8 mouse cellular contexts compared by ENCODE assay signal in the genomic region with DNA sequence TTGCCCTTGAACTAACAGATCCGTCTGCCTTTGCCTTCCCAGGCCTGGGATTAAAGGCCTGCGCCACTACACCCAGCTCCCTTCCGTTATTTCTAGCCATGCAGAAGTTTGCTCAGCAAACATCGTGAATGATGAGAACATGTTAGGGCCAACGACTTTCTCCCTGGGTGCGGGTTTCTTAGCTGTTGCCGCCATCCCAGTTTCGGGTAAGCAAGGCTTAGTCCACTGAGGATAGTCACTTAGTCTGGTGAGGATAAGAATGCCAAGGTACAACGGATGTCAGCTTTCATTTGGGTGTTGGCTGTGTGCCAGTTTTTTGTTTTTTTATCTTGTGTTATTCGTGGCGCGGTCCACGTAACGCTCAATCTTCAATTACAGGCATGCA. TPM values are rescaled to one million over a fixed set of nuclear protein-coding genes. Genes with fewer than 3 reads are reported as not detected.
DNase-seq lines count a peak whose midpoint lies in the region; ATAC-seq and TF ChIP-seq lines count a peak whose summit lies in the region.

No protein-coding gene starts in this region.

- H3K27me3 ChIP-seq in limb, embryonic 15.5 days = no peaks in the 10 kb centered on the region
- no peaks in the 10 kb centered on the region for H3K27me3 ChIP-seq in midbrain, postnatal 0 days (ENCODE audit: insufficient read depth, low read length)
- no peaks in the 10 kb centered on the region for H3K27me3 ChIP-seq in stomach, embryonic 16.5 days (ENCODE audit: control insufficient read depth, insufficient read depth, low read length)

- peak overlapping the region; percentile 89; the same call in 1 of the 2 replicates for H3K27ac ChIP-seq in limb, embryonic 15.5 days
- H3K27ac ChIP-seq in midbrain, postnatal 0 days (ENCODE audit: low read depth, low read length) = no peak overlapping the region
- H3K27ac ChIP-seq in stomach, embryonic 16.5 days (ENCODE audit: low read length) = peak overlapping the region; percentile 91

- H3K4me2 ChIP-seq in limb, embryonic 15.5 days = peak overlapping the region; percentile 56
- H3K4me2 ChIP-seq in midbrain, postnatal 0 days (ENCODE audit: low read depth, low read length, poor library complexity, severe bottlenecking) = peak overlapping the region; percentile 42
- H3K4me2 ChIP-seq in stomach, embryonic 16.5 days (ENCODE audit: low read depth, low read length) = peak overlapping the region; percentile 70

- 35% methylated on average over 14 of the region's 14 CpGs for WGBS in limb, embryonic 15.5 days
- 43% methylated on average over 14 of the region's 14 CpGs for WGBS in midbrain, postnatal 0 days
- WGBS in stomach, embryonic 16.5 days = 27% methylated on average over 14 of the region's 14 CpGs

- H3K4me3 ChIP-seq in limb, embryonic 15.5 days = peak overlapping the region; percentile 81
- H3K4me3 ChIP-seq in midbrain, postnatal 0 days (ENCODE audit: low read depth, low read length) = peak overlapping the region; percentile 79
- peak overlapping the region; percentile 91 for H3K4me3 ChIP-seq in stomach, embryonic 16.5 days (replicated peaks; ENCODE audit: low read length)

- H3K4me1 ChIP-seq in limb, embryonic 15.5 days = peaks cover 13% of the 10 kb centered on the region; the same call in 1 of the 2 replicates
- H3K4me1 ChIP-seq in midbrain, postnatal 0 days (ENCODE audit: insufficient read depth, low read length) = no peaks in the 10 kb centered on the region
- peaks cover 9% of the 10 kb centered on the region for H3K4me1 ChIP-seq in stomach, embryonic 16.5 days (ENCODE audit: control insufficient read depth, insufficient read depth, low read length)

- peak overlapping the region; percentile 56; the same call in 1 of the 2 replicates for H3K9ac ChIP-seq in limb, embryonic 15.5 days
- no peak overlapping the region for H3K9ac ChIP-seq in midbrain, postnatal 0 days (replicated peaks; ENCODE audit: low read length, poor library complexity, severe bottlenecking)
- peak overlapping the region; percentile 77 for H3K9ac ChIP-seq in stomach, embryonic 16.5 days (ENCODE audit: low read length)

- peaks cover 23% of the 10 kb centered on the region for H3K36me3 ChIP-seq in limb, embryonic 15.5 days
- peaks cover 3% of the 10 kb centered on the region; the same call in 1 of the 2 replicates for H3K36me3 ChIP-seq in midbrain, postnatal 0 days (ENCODE audit: insufficient read depth, low read length)
- peaks cover 6% of the 10 kb centered on the region; the same call in 1 of the 2 replicates for H3K36me3 ChIP-seq in stomach, embryonic 16.5 days (ENCODE audit: control insufficient read depth, insufficient read depth, low read length)

- no peak for TF ChIP-seq CTCF in midbrain, postnatal 0 days (IDR thresholded peaks at IDR 0.05)

- H3K9me3 ChIP-seq in limb, embryonic 15.5 days = no peaks in the 10 kb centered on the region
- no peaks in the 10 kb centered on the region for H3K9me3 ChIP-seq in midbrain, postnatal 0 days (ENCODE audit: low read length)
- no peaks in the 10 kb centered on the region for H3K9me3 ChIP-seq in stomach, embryonic 16.5 days (replicated peaks; ENCODE audit: control insufficient read depth, low read length)

- ATAC-seq in limb, embryonic 15.5 days (ENCODE audit: insufficient number of reproducible peaks, low FRiP score, low TSS enrichment, low read depth) = 0 out of 2 replicates have a peak, but pooled peaks have one; percentile 62
- ATAC-seq in midbrain, postnatal 0 days (ENCODE audit: low FRiP score) = peak; percentile 24; the same call in 1 of the 2 replicates
- ATAC-seq in stomach, embryonic 16.5 days (ENCODE audit: insufficient read depth, low FRiP score) = peak; percentile 48

- peak; percentile 33 to 37 for DNase-seq in urinary bladder, adult 18-20 months (ENCODE audit: low spot score in 2 of 2)
- DNase-seq in urinary bladder, postnatal 10 days (ENCODE audit: low spot score) = no peak
- peak; percentile 58 for DNase-seq in embryo, embryonic 10.5 days (ENCODE audit: low spot score)
- peak; percentile 94 for DNase-seq in heart, adult 11 months
- DNase-seq in kidney, adult 11 months = peak; percentile 42
- DNase-seq in midbrain, postnatal 0 days (ENCODE audit: low spot score) = no peak

RNA-seq across cellular contexts. Expression of a gene that starts 0.6 kb away (rescaled TPM):
- polyA plus RNA-seq in limb, embryonic 15.5 days (2015; fragmentation: Nextera tagmentation; extraction: Ambion mirVana) = 23.0 and 26.8 TPM in 2 replicates
- 4.1 and 7.4 TPM in 2 replicates for total RNA-seq in midbrain, postnatal 0 days (2014; rRNA removed)
- 32.1 and 36.3 TPM in 2 replicates for polyA plus RNA-seq in midbrain, postnatal 0 days (2015; fragmentation: Nextera tagmentation; extraction: Ambion mirVana)
- 16.2 and 22.4 TPM in 2 replicates for polyA plus RNA-seq in stomach, embryonic 16.5 days (2015; fragmentation: Nextera tagmentation; extraction: Ambion mirVana)

RNA-seq across cellular contexts. Expression of a gene that starts 0.7 kb away (rescaled TPM):
- polyA plus RNA-seq in limb, embryonic 15.5 days (2015; fragmentation: Nextera tagmentation; extraction: Ambion mirVana) = 13.9 and 14.2 TPM in 2 replicates
- 4.2 and 5.7 TPM in 2 replicates for total RNA-seq in midbrain, postnatal 0 days (2014; rRNA removed)
- polyA plus RNA-seq in midbrain, postnatal 0 days (2015; fragmentation: Nextera tagmentation; extraction: Ambion mirVana) = 5.4 and 6.5 TPM in 2 replicates
- polyA plus RNA-seq in stomach, embryonic 16.5 days (2015; fragmentation: Nextera tagmentation; extraction: Ambion mirVana) = 14.7 and 16.1 TPM in 2 replicates

RNA-seq across cellular contexts. Expression of a gene that starts 41.4 kb away (rescaled TPM):
- polyA plus RNA-seq in limb, embryonic 15.5 days (2015; fragmentation: Nextera tagmentation; extraction: Ambion mirVana) = 1.7 and 1.9 TPM in 2 replicates
- 2.3 and 3.3 TPM in 2 replicates for total RNA-seq in midbrain, postnatal 0 days (2014; rRNA removed)
- 1.7 and 2.0 TPM in 2 replicates for polyA plus RNA-seq in midbrain, postnatal 0 days (2015; fragmentation: Nextera tagmentation; extraction: Ambion mirVana)
- polyA plus RNA-seq in stomach, embryonic 16.5 days (2015; fragmentation: Nextera tagmentation; extraction: Ambion mirVana) = not detected in 2 replicates

Comparison
In these comparisons a context has a peak if more than half of its experiments do, and no peak if none do; other contexts are left out.
1. DNase-seq: peak in urinary bladder, adult 18-20 months (2 of 2), embryo, embryonic 10.5 days (single experiment), heart, adult 11 months (single experiment) and kidney, adult 11 months (single experiment); none in urinary bladder, postnatal 10 days (single experiment) and midbrain, postnatal 0 days (single experiment).
2. Peak in every context shown above with its lines, with median percentiles within 50 percentile points of each other: ATAC-seq, H3K4me2 ChIP-seq and H3K4me3 ChIP-seq.